Mouse (Mus musculus) c-Kit-positive CD71-positive TER-119-positive erythroid progenitor cells, embryonic 14.5 days (primary cell): ENCODE measurements around the gene Rhot2.
A peak's percentile ranks its signal among the peaks of the same experiment; 100 is the strongest.

Experiments
- DNase-seq: peaks from one replicate; pipeline ENCODE4 v3.0.0-alpha.2; 2013; ENCODE audit warnings: low spot score

The Rhot2 gene

GRCm38 (mm10) chr17:25844396-25844901, at the start of gene Rhot2:
Rhot2 (minus strand) TSS chr17:25844851.
- peak; percentile 90 for DNase-seq

DNA sequence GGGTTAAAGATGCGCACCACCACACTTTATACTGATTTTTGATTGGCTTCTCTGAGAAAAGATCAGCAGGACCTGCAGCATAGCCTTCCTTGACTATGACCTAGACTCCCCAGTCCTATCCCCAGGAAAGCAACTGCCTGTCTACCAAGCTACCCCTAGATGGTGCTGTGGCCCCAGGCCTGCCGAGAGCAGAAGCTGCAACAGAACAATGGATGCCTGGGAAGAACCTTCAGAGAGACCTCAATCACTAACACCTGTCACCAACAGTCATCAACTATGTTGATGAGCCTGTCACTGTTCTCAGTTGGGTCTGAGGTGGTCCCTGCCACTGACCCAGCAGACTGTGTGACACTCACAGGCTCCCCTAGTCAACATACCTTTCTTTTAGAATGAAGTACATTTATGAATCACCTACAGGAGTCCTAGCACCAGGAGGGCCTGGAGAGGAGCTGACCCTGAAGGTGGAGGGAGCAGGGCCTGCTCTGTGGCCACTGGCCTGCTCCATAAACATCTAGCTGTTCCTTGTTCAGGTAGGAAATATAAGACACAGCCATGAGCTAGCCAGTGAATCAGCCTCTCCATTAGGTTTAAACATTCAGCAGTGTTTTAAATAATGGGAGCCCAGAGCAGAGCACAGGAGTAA, 49.4 kb upstream of the Rhot2 start:
- peak; percentile 62 for DNase-seq

DNA sequence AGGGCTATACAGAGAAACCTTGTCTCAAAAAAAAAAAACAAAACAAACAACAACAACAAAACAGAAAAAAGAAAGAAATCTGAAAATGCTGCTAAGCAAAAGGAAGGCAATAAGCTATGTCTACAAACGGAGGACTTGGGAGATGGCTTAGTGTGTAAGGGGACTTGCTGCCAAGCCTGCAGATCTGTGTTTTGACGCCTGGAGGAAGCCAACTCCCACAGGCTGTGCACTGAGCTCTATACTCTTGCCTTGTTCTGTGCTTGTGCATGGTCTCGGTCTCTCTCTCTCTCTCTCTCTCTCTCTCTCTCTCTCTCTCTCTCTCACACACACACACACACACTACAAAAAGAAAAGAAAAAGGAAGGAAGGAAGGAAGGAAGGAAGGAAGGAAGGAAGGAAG, 44.2 kb upstream of the Rhot2 start:
- no peak for DNase-seq

GRCm38 (mm10) chr17:25887467-25887866, 42.8 kb upstream of the Rhot2 start:
- no peak for DNase-seq

DNA sequence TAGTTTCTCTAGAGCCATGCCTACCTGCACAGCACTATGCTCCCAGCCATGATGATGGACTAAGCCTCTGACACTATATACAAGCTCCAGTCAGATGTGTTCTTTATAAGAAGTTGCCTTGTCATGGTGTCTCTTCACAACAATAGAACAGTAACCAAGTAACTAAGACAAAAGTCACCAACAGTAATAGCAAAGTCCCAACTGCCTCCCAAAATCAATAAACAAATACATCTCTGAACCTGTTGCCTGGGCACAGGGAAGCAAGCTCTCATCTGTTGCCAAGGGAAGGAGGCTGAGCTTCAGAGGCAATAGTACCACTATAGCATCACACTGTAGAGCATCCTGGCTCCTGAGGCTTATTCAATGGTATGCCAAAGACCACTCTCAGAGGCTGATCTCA, 42.2 kb upstream of the Rhot2 start:
- no peak for DNase-seq

DNA sequence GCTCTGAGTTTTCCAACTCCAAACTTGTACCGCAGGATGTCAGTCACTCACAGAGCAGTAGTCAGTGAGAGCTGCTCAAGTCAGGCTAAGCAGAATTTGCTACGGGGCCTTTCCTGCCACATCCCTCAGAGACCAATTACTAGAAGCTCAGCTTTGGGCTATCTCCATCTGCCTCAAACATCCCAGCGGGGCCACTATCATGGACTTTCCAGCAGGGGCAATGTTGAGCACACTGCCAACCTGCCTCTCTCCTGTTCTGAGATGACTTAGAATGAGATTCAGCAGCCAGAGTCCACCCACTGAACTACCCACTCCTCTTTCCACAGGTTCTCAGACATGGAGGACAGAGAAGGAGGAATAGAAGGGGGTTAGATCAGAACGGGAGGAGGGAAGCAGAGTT, 41.0 kb upstream of the Rhot2 start:
- DNase-seq: no peak

DNA sequence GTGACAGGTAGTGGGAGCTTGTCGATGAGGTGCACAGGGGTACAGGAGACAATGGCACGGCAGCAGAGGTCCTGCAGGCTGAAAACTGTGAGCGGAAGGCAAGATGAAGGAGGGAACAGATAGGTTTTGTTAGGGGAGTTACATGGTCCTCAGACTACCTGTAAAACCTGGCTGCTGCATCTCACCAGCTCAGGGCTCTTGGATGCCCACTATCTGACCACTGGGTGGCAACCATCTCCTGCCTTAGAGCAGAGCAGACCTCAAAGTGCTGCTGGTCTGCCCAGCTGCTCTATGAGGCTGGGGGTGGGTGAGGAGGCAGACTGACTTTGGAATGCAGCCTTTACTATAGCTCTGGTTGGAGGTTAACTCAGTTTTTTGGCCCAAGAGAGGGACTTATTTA, 39.2 kb upstream of the Rhot2 start:
- DNase-seq: no peak

- no peak for DNase-seq
These were observed 38.6 kb upstream of the Rhot2 start for GRCm38 (mm10) chr17:25883268-25883667.

GRCm38 (mm10) chr17:25882306-25882705, 37.7 kb upstream of the Rhot2 start:
- DNase-seq: peak; percentile 40

DNA sequence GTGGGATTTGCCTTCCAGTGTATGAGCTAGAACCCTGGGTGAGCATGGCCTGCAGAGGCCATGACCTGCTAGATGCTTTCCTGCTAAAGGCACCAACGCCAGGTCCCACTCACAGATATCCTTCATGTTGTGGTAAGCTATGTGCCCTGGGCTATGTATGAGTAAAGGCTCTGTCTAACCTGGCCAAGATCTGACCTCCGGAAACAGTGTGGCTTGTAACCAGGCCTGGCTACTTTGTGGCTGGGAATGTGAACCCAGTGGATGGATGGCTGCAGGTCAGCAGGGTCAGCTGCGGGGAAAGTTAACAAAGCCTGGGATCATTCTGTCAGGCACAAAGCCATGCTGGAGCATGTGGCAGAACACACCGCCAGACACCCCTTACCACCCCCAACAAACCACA, 37.0 kb upstream of the Rhot2 start:
- DNase-seq: no peak

GRCm38 (mm10) chr17:25880913-25881641, 36.4 kb upstream of the Rhot2 start:
- no peak for DNase-seq

DNA sequence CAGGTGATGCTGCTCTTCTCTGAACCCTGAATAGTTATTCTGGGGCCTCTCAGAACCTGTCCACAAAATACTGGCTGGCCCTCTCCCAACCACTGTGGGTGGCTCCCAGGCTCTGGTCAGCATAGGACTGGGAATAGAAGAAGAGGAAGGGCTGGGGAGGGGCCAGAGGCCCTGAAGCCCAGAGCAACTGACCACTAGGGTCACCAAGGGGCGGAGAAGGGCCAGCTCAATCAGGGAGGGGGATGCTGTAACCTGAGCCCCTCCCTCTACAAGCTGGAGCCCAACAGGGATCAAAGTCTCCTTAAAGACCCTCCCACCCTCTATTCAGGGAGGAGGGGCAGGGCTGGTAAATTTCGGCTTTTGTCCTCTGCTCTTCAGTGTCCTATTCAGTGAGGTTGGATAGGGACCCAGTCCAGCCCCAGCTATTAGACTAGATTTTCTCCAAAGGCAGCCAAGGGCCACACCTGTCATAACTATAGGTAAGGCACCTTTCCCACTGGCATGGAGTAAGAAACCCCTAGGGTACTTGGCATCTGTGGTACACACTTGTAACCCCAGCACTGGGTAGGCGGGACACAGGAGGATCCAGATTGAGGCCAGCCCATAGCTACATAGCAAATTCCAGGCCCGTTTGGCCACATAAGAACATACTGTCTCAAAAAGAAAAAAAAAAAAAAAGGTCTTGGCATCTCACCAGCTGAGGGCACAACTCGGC, 35.7 kb upstream of the Rhot2 start, which contains the start of gene Wfikkn1:
Gene Wfikkn1, minus strand, starts transcription at position 663 of the 715 bp plus-strand sequence.
- DNase-seq: no peak

- DNase-seq: no peak
These were observed 35.1 kb upstream of the Rhot2 start for GRCm38 (mm10) chr17:25879750-25880149.

DNA sequence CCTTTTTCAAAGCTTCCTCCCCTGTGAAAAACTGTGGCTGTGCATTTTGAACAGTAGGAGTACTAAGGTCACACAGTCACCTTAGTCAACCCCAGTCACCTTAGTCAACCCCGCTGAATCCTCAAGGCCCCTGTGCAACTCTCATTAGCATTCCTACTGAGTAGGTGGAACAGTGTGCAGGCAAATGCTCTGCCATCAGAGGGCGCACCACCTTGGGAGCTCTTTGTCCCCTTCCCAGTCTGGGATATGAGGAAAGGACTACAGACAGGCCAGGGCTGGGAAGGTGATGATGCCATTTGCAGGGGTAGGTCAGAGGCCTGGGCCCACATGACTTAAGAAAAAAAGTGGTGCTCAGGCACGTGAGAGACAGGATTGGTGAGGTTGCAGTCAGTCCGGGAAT, 34.6 kb upstream of the Rhot2 start:
- DNase-seq: no peak

DNA sequence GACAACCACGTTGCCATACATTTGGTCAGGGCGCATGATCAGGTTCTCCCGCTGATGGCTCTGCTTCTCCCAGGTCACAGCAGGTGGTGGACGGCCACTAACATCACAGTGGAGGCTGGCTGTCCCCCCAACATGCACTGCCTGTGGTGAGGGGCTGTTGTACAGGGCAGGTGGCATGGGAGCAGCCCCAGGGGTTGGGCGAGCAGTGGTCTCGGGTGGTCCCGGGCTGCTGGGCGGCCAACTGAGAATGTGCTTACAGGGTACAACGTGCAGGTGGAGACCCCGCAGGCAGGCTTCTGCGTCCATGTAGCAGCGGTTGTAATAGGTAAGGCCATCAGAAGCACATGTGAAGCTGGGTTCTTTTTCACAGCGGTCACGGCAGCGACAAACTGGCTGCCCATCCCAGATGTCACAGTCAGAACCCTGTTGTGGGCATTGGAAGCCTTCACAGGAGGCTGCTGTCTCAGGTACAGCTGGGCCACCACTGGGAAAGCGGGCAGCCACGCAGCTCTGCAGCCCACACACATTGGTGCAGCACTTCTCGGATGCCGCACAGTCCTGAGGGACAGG, 34.0 kb upstream of the Rhot2 start:
- no peak for DNase-seq

DNA sequence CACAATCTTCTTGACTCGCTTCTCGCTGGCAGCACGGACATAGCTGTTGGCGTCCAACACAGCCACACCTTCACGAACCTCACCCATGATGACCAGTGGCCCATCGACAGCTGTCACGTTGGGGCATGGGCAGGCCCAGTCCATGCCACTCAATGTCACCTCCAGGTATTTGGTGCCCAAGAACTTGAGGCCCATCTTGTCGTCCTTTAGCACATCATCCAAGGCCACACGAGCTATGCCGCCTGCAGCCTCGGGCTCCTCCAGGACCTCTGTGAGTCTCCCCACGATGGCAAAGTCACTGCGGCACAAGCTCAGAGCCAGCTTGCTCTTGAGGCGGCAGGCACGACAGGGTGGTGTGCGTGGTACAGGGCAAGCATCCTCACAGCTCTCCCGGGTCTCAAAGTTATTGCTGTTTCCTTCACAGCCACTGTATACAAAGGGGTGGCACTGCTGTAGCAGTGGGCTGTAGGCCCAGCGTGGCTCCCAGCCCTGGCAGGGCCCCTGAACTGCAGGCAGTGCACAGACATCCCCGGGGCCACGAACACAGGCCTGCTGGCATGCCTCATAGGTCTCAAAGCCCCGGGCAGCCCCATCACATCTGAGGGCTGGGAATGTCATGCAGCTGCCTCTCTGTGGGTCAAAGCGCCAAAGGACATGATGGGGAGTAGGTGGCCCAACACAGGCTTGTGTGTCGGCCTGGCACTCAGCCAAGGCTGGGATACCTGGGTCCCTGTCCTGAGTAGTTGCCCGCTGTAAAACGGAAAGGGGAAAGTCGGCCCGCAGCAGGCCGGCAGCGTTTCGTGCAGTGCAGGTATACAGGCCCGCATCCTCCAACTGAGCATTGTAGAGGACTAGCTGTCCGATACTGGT, 33.3 kb upstream of the Rhot2 start:
- no peak for DNase-seq

DNA sequence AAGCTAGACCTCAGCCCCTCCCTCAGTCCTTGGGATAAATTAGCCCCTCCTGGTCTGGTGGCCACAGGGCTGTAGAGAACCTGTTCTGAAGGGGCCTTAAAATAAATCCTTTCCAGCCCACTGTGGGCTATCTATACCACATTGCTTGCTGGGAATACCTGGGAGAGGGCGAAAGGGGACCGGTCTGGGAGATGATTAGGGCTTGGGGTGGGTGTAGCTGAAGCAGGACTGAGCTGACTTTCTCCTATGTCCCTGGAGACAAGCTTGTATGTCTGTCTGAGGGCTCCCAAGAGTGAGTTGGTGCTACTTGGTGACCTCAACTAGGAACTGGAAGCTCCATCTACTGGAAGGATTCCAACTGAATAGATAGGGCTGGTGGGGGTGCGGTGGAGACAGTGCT, 32.4 kb upstream of the Rhot2 start:
- DNase-seq: no peak

DNA sequence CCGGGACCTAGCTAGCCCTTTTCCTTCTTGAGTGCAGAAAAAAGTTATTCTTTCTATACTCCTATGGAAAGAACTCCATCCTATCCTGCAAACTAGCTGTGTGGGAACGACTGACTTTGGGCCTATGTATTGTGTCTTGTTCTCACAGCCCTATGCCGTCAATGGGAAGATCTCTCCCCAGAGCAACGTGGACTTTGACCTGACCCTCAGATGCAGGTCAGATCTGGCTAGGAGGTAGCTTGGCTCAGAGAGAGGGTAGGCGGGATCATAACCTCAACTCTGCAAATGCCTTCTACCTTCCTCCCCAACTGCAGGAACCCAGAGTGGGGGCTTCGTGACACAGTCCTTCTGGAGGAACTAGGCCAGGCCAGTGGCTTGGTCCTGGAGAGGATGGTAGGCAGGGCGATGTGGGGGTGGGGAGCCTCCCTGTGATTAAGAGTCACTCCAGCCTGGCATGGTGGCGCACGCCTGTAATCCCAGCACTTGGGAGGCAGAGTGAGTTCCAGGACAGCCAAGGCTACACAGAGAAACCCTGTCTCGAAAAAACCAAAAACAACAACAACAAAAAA, 31.8 kb upstream of the Rhot2 start:
- no peak for DNase-seq

DNA sequence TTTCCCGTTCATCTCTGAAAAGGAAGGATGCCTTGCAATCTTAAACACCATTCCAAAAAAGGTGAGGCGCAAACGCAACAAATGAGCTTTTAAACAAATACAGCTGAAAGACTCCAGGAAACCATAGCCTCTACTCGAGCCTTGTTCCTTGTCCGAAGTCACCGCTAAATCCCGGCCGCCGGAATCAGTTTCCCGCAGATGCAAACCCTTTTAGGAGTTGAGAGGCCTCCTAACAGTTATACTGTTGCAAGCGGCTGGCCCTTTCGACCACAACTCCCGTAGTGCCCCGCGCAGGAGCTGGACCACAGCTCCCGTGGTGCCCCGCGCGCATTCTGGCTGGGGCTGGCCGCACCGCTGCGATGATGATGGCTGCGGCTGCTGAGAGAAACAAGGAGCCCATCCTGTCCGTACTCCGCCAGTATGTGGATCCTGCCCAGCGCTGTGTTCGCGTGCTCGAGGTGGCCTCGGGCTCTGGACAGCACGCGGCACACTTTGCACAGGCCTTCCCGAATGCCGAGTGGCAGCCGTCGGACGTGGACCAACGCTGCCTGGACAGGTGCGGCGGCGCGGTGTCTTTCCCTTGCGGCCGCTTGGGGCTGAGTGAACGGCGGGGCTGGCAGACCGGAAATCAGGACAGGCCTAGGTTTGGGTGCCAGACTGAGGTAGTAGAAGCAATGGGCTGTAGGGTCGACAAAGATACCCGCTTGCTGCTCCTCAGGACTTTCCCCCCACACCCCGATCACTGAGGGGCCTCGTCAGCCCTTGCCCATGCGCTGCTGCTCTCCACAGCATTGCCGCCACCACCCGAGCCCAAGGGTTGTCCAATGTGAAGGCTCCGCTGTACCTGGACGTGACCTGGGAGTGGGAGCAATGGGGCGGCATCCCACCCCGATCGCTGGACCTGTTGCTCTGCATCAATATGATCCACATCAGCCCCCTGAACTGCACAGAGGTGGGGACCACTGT, 30.8 kb upstream of the Rhot2 start:
- peak; percentile 81 for DNase-seq

DNA sequence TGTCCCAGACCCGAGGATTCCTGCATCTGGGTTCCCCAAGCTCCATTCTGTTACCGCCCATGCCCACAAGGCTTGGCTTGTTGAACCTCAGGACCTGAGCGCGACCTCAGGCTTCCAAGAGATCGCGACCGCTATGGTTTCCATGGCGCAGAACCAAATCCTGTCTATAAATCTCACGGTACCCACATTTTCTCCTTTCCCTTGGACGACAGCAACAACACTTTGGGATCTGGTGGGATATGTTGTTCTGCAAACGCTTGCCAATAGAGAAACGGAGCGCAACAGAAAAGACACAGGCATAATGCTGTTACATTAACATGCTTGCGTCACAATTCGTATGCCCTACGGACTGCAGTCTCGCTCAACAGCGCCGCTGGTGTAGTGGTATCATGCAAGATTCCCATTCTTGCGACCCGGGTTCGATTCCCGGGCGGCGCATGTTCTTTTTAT, 30.1 kb upstream of the Rhot2 start, which contains the start of gene Mettl26:
Gene Mettl26, plus strand, starts transcription at position 354 of the 450 bp plus-strand sequence.
- DNase-seq: peak; percentile 94
